Mouse (Mus musculus): ENCODE measurements at regions not wholly inside any gene's neighbourhood (a gene's known extent, or its start where the extent isn't known, plus 50 kb on each side); places are given as distances from the start of the nearest gene placed in this dataset.
"Not testable (repeated sequence)": the region's sequence is repeated elsewhere in the genome, so short reads cannot be mapped to it uniquely, and the experiment has no call there.

GRCm38 (mm10) chr1:5220668-5221408, 413.1 kb downstream of the Gm37988 start:
- peak; percentile 23 for DNase-seq (ENCODE audit: low read depth, low spot score)

GRCm38 (mm10) chr1:5227866-5228265, 420.2 kb downstream of the Gm37988 start:
- no peak for DNase-seq (ENCODE audit: low read depth, low spot score)

- DNase-seq (ENCODE audit: low read depth, low spot score), result no peak
Measured at GRCm38 (mm10) chr1:5231218-5231617, 423.5 kb downstream of the Gm37988 start.

- DNase-seq (ENCODE audit: low read depth, low spot score), result peak; percentile 7
Measured at GRCm38 (mm10) chr1:5231961-5232846, 424.5 kb downstream of the Gm37988 start.

GRCm38 (mm10) chr1:5232847-5233245, 425.2 kb downstream of the Gm37988 start:
- DNase-seq (ENCODE audit: low read depth, low spot score), result no peak

GRCm38 (mm10) chr1:5243186-5243585, 435.5 kb downstream of the Gm37988 start:
- peak; percentile 34 for DNase-seq (ENCODE audit: low read depth, low spot score)

GRCm38 (mm10) chr1:5260874-5261273, 453.2 kb downstream of the Gm37988 start:
- DNase-seq (ENCODE audit: low read depth, low spot score), result not testable (repeated sequence)

GRCm38 (mm10) chr1:5261297-5261696, 453.6 kb downstream of the Gm37988 start:
- DNase-seq (ENCODE audit: low read depth, low spot score), result not testable (repeated sequence)

- no peak for DNase-seq (ENCODE audit: low read depth, low spot score)
Measured at GRCm38 (mm10) chr1:5273938-5274337, 466.2 kb downstream of the Gm37988 start.

GRCm38 (mm10) chr1:5294570-5294969, 486.9 kb downstream of the Gm37988 start:
- no peak for DNase-seq (ENCODE audit: low read depth, low spot score)

GRCm38 (mm10) chr1:5297627-5298026, 489.9 kb downstream of the Gm37988 start:
- peak; percentile 28 for DNase-seq (ENCODE audit: low read depth, low spot score)

- DNase-seq (ENCODE audit: low read depth, low spot score), result no peak
Measured at GRCm38 (mm10) chr1:5311656-5312055, 504.0 kb downstream of the Gm37988 start.

GRCm38 (mm10) chr1:5315839-5316238, 508.1 kb downstream of the Gm37988 start:
- peak; percentile 77 for DNase-seq (ENCODE audit: low read depth, low spot score)

- no peak for DNase-seq (ENCODE audit: low read depth, low spot score)
Measured at GRCm38 (mm10) chr1:5317088-5317487, 509.4 kb downstream of the Gm37988 start.

- DNase-seq (ENCODE audit: low read depth, low spot score), result no peak
Measured at GRCm38 (mm10) chr1:5326311-5326710, 518.6 kb downstream of the Gm37988 start.

Data from brain, adult 2 months (tissue).